Mouse (Mus musculus) heart, embryonic 12.5 days (tissue): ENCODE measurements around the gene Sycp1. TPM values are rescaled to one million over a fixed set of nuclear protein-coding genes. Genes with fewer than 3 reads are reported as not detected.
A peak's percentile ranks its signal among the peaks of the same experiment; 100 is the strongest.

Experiments
- ATAC-seq: fragments of 200-750 bp; cut with Nextera tagmentation; 2 replicates; pipeline ENCODE4 v1.8.0; 2017; ENCODE audit warnings: moderate TSS enrichment, moderate library complexity; ENCODE audit not compliant: insufficient number of reproducible peaks, low FRiP score
- H3K27ac ChIP-seq: fragments of 300-500 bp; sonication (generic); 2 replicates; pipeline ENCODE4 v1.5.1; 2016; ENCODE audit warnings: mild to moderate bottlenecking, moderate library complexity; ENCODE audit not compliant: poor library complexity, severe bottlenecking
- H3K27me3 ChIP-seq: fragments of 300-500 bp; sonication (generic); replicated peaks from 2 replicates; pipeline ENCODE4 v1.6.1; 2016; ENCODE audit warnings: mild to moderate bottlenecking, moderate library complexity
- H3K36me3 ChIP-seq: fragments of 300-500 bp; sonication (generic); 2 replicates; pipeline ENCODE4 v1.6.1; 2016; ENCODE audit warnings: mild to moderate bottlenecking, moderate library complexity
- H3K4me1 ChIP-seq: fragments of 300-500 bp; sonication (generic); replicated peaks from 2 replicates; pipeline ENCODE4 v1.6.1; 2016; ENCODE audit warnings: mild to moderate bottlenecking
- H3K4me2 ChIP-seq: fragments of 300-500 bp; sonication (generic); 2 replicates; pipeline ENCODE4 v1.6.1; 2016; ENCODE audit warnings: mild to moderate bottlenecking, moderate library complexity
- H3K4me3 ChIP-seq: fragments of 300-500 bp; sonication (generic); 2 replicates; pipeline ENCODE4 v1.5.1; 2016; ENCODE audit warnings: mild to moderate bottlenecking
- H3K9ac ChIP-seq: fragments of 300-500 bp; sonication (generic); 2 replicates; pipeline ENCODE4 v1.6.1; 2016; ENCODE audit warnings: mild to moderate bottlenecking, moderate library complexity
- H3K9me3 ChIP-seq: fragments of 300-500 bp; sonication (generic); replicated peaks from 2 replicates; pipeline ENCODE4 v1.6.1; 2016; ENCODE audit warnings: mild to moderate bottlenecking, moderate library complexity
- WGBS: fragments of 180-500 bp; shearing (Covaris S2); methylation state at CpG from one replicate; pipeline ENCODE4 v1.1.7; 2016; 5-methylcytosine and 5-hydroxymethylcytosine counted together
- polyA plus RNA-seq: library from polyadenylated mRNA; unstranded; fragments of >200 nt; fragmentation: Nextera tagmentation; extraction: Ambion mirVana; gene quantifications from 2 replicates; pipeline ENCODE4 v1.2.1, GENCODE M21; 2016

Sycp1 gene
- not detected in 2 replicates for polyA plus RNA-seq

DNA sequence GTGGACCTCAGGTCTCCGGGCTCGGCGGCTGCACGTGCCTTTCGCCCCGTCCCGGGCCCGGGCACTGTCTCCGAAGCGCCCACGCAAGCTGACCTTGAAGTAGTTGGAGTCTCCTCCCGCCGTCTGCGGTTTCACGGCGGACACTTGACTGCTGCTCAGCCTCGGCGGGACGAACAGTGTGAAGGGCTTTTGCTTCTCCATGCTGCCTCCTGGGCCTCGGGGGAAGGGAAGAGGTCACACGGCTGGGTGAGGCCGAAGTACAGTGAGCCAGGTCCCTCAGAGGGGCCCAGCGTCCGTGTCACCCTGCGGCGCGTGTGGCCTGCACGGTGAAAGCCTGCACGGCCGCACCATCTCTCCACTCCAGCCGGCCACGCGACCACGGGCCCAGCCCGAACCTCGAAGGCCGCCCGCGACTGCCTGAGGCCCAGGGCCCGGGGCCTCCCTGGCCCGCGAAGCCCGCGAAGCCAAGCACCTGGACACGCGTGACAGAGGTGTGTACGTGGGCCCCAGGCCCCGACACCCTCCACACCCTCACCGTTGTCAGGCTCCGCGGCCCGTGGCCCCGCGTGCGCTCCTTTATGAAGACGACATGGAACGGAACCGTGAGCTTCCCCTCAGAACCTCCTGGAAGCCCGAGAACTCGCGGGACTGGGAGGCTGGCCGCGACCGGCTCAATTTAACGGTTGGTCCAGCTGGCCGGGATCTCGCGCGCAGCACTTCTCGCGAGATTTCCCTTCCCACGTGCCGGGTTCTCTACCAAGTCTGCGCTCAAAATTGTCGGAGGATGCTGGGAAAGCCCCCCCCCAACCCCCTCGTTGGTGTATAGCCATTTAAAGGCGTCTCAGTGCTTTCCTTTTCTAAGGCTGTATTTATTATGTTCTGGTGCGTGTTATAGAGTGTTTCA lies at the start of gene Sycp1:
Gene Sycp1 (minus strand): TSS at position 650 of the 904 bp plus-strand sequence.
- WGBS = 87% methylated on average over 78 of the region's 78 CpGs
- ATAC-seq = no peak
- peaks cover 11% of the 10 kb centered on the region for H3K9me3 ChIP-seq
- no peaks in the 10 kb centered on the region for H3K4me1 ChIP-seq
- no peaks in the 10 kb centered on the region for H3K36me3 ChIP-seq
- no peak within 1 kb of the TSS for H3K27ac ChIP-seq
- no peaks in the 10 kb centered on the region for H3K27me3 ChIP-seq
- no peak within 1 kb of the TSS for H3K9ac ChIP-seq
- no peak within 1 kb of the TSS for H3K4me2 ChIP-seq
- H3K4me3 ChIP-seq = no peak within 1 kb of the TSS

DNA sequence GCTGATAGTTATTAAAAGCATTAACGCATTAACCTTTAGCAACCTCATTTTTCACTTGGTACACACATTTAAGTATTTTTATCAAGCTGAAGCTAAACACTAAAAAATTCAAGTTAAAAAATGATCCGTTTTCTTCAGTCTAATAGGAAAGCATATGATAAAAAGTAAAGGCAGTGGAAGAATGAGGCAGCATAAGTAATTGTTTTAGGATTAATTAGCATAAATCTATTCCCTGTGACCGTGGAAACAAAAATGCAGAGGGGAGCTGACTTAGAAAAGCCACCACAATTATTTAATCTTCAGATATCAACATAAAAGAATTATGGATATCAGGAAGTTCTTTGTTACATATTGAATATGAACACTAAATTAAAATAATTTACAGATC lies 44.4 kb upstream of the Sycp1 start:
- no peaks in the 10 kb centered on the region; the same call in 1 of the 2 replicates for H3K4me1 ChIP-seq
- H3K27me3 ChIP-seq = no peaks in the 10 kb centered on the region
- no peaks in the 10 kb centered on the region for H3K36me3 ChIP-seq
- H3K9ac ChIP-seq = no peak overlapping the region
- H3K9me3 ChIP-seq = no peaks in the 10 kb centered on the region
- no peak overlapping the region for H3K4me3 ChIP-seq
- no peak overlapping the region for H3K27ac ChIP-seq
- no peak for ATAC-seq
- WGBS = 48% methylated on average over 3 of the region's 3 CpGs
- 0 out of 2 replicates have a peak overlapping the region, but pooled peaks have one; percentile 9 for H3K4me2 ChIP-seq

DNA sequence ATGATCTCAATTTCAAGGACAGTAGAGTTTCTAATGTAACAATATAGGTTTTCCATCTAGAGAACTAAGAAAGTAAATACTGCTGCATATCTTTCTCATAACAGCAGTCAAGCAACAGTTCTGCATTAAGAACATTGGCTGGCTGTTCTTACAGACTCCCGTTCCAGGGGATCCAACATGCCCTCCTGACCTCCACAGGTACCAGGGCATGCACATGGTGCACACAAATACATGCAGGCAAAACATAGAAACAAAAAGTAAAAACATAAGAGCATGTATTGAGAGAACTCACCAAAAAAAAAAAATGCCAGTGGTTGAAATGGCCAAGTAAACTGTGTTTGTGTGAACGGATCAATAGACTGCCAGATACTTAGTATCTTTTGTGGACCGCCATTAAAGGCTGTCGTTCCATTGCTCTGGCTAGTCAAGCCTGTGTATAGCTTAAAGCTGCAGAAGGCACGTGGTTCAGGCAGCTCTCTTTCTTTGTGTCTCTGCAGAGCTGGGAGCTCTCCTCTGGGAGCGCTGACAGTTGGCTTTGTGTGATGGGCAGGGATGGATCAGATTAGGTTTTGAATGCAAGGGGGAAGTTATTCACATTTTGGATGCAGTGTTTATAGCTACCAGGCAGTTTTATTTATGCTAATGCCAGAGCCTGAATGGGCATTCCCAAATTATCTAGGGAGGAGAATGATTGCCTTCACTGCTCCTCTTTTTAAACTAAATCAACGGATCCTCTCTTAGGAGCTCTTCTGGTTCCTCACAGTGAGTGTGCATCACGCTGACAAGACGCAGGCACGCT lies 43.8 kb upstream of the Sycp1 start:
- Histone ChIP-seq H3K4me2 (0 out of 2 replicates have a peak overlapping the region, but pooled peaks have one; percentile 9), H3K27ac (no peak overlapping the region), H3K4me3 (no peak overlapping the region), H3K9me3 (no peaks in the 10 kb centered on the region), H3K36me3 (no peaks in the 10 kb centered on the region), H3K27me3 (no peaks in the 10 kb centered on the region), H3K4me1 (no peaks in the 10 kb centered on the region; the same call in 1 of the 2 replicates), H3K9ac (no peak overlapping the region)
- 36% methylated on average over 10 of the region's 10 CpGs for WGBS
- no peak for ATAC-seq

DNA sequence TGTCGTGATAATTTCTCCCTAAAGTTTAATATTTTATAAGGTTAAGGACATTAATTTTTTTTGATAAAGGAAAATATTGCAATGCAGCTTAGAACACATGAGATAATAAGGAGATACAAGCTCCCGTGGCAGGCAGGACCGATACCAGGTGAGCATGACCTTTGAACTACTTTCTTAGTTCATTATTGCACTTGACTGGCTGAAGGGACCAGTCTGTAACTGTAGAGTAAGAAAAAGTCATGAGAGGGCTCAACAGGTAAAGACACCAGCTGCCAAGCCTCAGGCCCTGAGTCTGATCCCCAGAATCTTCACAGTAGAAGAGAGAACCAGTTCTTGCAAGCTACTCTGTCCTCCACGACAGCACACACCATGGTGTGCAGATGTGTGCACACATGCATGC lies 41.0 kb upstream of the Sycp1 start:
- no peak for ATAC-seq
- Histone ChIP-seq H3K4me3 (no peak overlapping the region), H3K27ac (no peak overlapping the region), H3K9ac (no peak overlapping the region), H3K9me3 (no peaks in the 10 kb centered on the region), H3K4me2 (no peak overlapping the region), H3K27me3 (no peaks in the 10 kb centered on the region), H3K36me3 (no peaks in the 10 kb centered on the region), H3K4me1 (no peaks in the 10 kb centered on the region; the same call in 1 of the 2 replicates)
- WGBS = 79% methylated on average over 4 of the region's 4 CpGs

DNA sequence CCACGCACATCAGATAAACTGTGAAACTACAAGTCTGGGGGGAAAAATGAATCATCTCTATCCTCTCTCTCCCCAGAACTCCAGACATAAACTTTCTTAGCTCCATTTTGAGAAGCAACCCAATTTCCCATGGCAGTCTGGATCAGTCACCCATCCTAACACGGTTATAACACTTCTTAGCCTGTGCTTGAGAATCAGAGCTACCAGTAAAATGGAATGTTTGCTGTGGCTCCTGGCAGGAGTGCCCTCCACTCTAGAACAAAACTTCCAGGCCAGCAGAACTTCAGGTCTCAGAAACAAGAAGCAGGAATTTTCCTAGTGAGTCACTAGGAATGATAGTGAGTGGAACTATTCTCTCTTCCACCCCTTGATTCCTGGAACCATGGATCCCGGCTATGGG lies 34.6 kb upstream of the Sycp1 start:
- ATAC-seq = no peak
- H3K27me3 ChIP-seq = no peaks in the 10 kb centered on the region
- H3K4me3 ChIP-seq = no peak overlapping the region
- H3K4me2 ChIP-seq = no peak overlapping the region
- H3K36me3 ChIP-seq = no peaks in the 10 kb centered on the region
- WGBS = 78% methylated on average over 3 of the region's 3 CpGs
- no peak overlapping the region for H3K27ac ChIP-seq
- H3K9me3 ChIP-seq = no peaks in the 10 kb centered on the region
- no peaks in the 10 kb centered on the region for H3K4me1 ChIP-seq
- H3K9ac ChIP-seq = no peak overlapping the region

DNA sequence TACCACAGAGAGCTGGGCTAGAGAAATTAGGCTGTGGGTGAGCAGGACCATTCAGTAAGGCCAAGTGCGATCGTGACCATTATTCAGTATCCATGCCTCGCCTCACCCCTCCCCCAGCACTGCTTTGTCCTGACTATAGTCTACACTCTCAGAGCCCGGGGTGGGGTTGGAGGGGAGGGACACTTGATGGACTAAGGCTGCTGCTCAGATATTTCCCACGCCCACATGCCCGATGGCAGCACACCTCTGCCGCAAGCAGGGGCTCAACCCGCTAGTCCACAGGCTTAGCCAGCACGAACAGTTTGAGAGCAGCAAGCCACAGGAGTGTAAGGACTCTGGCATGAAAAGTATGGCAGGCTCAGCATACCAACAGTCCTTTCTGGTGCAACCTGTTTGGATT lies 34.2 kb upstream of the Sycp1 start:
- no peak overlapping the region for H3K9ac ChIP-seq
- no peaks in the 10 kb centered on the region for H3K4me1 ChIP-seq
- no peak overlapping the region for H3K4me3 ChIP-seq
- H3K27ac ChIP-seq = no peak overlapping the region
- H3K4me2 ChIP-seq = no peak overlapping the region
- H3K36me3 ChIP-seq = no peaks in the 10 kb centered on the region
- H3K27me3 ChIP-seq = no peaks in the 10 kb centered on the region
- no peak for ATAC-seq
- WGBS = 77% methylated on average over 9 of the region's 9 CpGs
- H3K9me3 ChIP-seq = no peaks in the 10 kb centered on the region

DNA sequence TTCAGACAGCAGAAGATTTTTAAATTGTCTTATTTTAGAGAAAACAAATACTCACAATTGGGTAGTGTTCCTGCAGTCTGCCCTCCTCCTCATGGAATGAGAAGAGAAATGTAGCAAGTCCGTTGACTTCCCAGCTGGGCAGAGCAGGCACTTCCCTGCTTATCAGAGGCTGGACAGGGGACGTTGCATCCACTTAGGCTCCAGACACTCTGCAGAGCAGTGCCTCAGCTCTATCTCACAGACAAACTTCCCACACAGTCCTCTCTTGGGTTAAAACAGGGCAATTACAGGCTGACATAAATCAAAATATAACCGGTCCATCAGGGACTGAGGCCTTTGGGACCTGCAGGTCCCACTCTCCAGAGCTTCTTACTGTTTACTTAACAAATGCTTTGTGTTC lies 28.1 kb upstream of the Sycp1 start, which contains the start of gene Nr1h5:
Gene Nr1h5 (minus strand): TSS at position 101 of the 400 bp plus-strand sequence.
- no peak for ATAC-seq
- Histone ChIP-seq H3K9me3 (no peaks in the 10 kb centered on the region), H3K36me3 (no peaks in the 10 kb centered on the region), H3K27me3 (no peaks in the 10 kb centered on the region), H3K4me1 (peaks cover 4% of the 10 kb centered on the region), H3K9ac (no peak within 1 kb of the TSS), H3K4me3 (no peak within 1 kb of the TSS), H3K27ac (no peak within 1 kb of the TSS), H3K4me2 (no peak within 1 kb of the TSS)
- 7% methylated on average over 3 of the region's 3 CpGs for WGBS

DNA sequence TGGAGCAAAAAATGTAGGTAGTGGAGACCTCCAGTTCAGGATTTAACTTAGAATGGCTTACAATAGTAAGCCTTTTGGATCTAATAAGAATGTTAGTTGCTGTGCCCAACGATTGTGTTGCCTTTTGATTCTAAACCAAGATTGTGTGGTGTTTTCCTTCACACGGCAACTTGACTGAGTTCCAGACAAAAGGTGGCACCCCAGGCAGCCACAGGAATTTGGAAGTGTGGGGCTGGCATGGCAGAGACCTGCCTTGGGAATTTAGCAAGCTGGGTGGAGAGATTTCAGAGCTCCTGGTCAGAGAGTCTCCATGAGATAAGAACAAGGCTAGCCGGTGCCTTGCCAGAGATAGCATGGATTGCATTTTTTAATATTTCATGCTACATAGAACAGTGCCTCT lies 19.7 kb upstream of the Sycp1 start:
- no peak for ATAC-seq
- H3K9ac ChIP-seq = no peak overlapping the region
- no peaks in the 10 kb centered on the region for H3K9me3 ChIP-seq
- H3K27ac ChIP-seq = no peak overlapping the region
- H3K4me3 ChIP-seq = no peak overlapping the region
- WGBS = 27% methylated on average over 3 of the region's 3 CpGs
- H3K27me3 ChIP-seq = no peaks in the 10 kb centered on the region
- H3K4me1 ChIP-seq = no peaks in the 10 kb centered on the region
- H3K36me3 ChIP-seq = no peaks in the 10 kb centered on the region
- no peak overlapping the region for H3K4me2 ChIP-seq

DNA sequence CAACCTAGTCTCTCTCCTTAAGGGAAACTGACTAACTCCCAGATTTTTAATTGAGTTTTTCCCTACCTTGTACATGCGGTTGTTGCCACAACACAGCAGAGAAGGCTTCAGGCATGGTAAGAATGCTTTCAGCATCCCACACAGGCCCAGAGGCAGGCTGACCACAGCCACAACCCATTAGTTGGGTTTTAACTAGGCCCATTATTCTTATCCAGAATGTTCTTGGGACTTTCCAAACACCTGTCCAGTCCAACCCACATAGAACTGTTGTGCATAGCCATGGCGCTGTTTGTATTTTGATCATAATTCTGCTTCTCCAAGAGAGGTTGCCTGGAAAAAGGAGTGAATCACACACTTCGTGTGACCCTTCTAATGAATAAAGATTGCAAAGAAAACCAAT lies 19.2 kb upstream of the Sycp1 start:
- ATAC-seq = no peak
- H3K4me2 ChIP-seq = no peak overlapping the region
- 86% methylated on average over 3 of the region's 3 CpGs for WGBS

DNA sequence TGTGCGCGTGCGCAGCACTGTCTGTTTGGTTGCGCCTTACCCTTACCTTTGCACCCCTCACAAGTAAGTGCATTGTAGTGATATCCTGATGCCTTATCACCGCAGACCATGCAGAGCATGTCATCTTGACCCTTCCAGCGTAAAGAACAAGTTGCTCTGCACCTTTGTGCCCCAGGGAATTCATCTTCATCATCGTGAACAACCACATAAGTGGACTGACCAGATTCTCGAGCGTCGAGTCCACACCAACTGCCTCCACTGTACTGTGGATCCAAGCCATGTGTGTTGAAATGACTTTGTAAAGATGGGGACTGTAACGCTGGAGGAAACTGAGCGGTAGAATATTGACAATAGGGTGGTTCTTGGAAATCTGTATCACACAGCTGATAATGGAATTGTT lies 18.6 kb upstream of the Sycp1 start:
- Histone ChIP-seq H3K4me2 (no peak overlapping the region), H3K27ac (no peak overlapping the region), H3K9me3 (no peaks in the 10 kb centered on the region), H3K36me3 (no peaks in the 10 kb centered on the region), H3K27me3 (no peaks in the 10 kb centered on the region), H3K4me1 (no peaks in the 10 kb centered on the region), H3K4me3 (no peak overlapping the region), H3K9ac (no peak overlapping the region)
- ATAC-seq = no peak
- WGBS = 83% methylated on average over 12 of the region's 12 CpGs

More for the DNA sequence above, 19.2 kb upstream of the Sycp1 start:
- Histone ChIP-seq H3K4me3 (no peak overlapping the region), H3K36me3 (no peaks in the 10 kb centered on the region), H3K9me3 (no peaks in the 10 kb centered on the region), H3K27ac (no peak overlapping the region), H3K4me1 (no peaks in the 10 kb centered on the region), H3K27me3 (no peaks in the 10 kb centered on the region), H3K9ac (no peak overlapping the region)

DNA sequence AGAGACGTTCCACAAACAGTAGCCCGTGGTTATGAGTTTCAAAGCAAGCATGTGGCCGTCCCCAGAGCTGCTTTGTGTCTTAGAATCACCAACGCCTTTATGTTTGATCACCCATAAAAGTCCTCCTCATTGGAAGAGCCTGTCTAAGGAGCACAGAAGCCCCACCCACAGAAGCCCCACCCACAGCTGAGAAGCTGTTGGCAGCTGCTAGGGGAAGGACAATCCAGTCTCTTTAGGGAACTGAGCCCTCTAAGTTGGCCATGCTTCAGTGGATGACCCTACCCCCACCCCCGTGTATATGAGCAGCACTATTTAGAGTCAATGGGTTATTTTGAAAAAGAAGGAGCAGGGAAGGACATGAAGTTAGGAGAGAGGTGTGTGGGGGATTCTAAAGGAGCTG lies 11.0 kb upstream of the Sycp1 start:
- Histone ChIP-seq H3K4me3 (no peak overlapping the region), H3K36me3 (no peaks in the 10 kb centered on the region), H3K9me3 (no peaks in the 10 kb centered on the region), H3K4me2 (no peak overlapping the region), H3K4me1 (no peaks in the 10 kb centered on the region), H3K9ac (no peak overlapping the region), H3K27ac (no peak overlapping the region), H3K27me3 (no peaks in the 10 kb centered on the region)
- ATAC-seq = no peak
- WGBS = 76% methylated on average over 5 of the region's 5 CpGs
